Mouse (Mus musculus) left cerebral cortex, adult 6 months (tissue): ENCODE measurements around the gene Myh9. TPM values are rescaled to one million over a fixed set of nuclear protein-coding genes. Genes with fewer than 3 reads are reported as not detected.

Experiments
- long read RNA-seq, 2 experiments: library from polyadenylated mRNA; unstranded; transcript quantifications; one replicate each; pipeline ENCODE4 v2.0.0; 2019 to 2020
- polyA plus RNA-seq: library from polyadenylated mRNA; unstranded; fragments of <200 nt; fragmentation: Nextera tagmentation; gene quantifications from 2 replicates; pipeline ENCODE4 v1.2.3, GENCODE M21; 2021

The Myh9 gene
- 6.5 and 6.6 TPM in 2 replicates for polyA plus RNA-seq
- long read RNA-seq, experiment 1, partial matches to known transcripts, result 7 of 8 reads
- long read RNA-seq, experiment 1, other reads (novel, unspliced or antisense), result 1 of 8 reads
- long read RNA-seq, experiment 2, partial matches to known transcripts, result 1 of 3 reads
- long read RNA-seq, experiment 2, other reads (novel, unspliced or antisense), result 2 of 3 reads

DNA sequence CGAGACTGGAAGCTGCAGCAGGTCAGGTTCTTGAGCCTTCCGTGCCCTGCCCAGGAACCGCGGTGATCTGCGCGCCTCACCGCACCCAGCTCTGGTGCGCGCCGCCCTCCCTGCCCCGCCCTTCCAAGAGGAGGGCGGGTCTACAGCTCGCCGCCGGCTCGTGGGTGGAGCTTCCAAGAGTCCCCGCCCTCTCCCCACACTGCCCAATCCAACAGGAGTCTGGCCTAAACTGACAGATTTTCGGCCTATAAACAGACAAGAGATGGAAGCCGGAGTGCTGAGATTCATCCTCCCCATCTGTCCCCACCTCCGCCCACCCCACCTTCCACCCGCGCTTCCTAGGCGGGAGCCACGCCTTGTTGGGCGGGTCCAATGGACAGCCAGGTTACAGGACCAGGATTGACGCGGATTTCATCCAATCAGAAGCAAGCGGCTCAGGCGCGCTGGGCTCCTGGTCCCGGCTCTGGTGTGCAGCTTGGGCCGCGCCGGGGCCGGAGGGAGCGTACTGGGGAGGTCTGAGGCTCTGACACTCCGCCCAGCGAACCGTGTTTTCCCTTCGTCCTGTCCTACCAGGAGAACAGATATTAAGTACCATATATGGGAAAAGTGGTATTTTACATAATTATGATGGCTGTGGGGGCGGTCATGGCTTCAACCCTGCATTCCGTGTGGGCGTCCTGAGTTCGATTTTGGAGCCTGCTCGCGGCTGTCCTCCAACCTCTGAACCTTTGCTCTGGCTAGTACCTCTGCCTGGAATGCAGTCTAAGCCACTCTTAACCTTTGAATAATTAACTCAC, at the start of gene Myh9:
Gene Myh9 (minus strand): TSS at position 129 of the 797 bp plus-strand sequence.

DNA sequence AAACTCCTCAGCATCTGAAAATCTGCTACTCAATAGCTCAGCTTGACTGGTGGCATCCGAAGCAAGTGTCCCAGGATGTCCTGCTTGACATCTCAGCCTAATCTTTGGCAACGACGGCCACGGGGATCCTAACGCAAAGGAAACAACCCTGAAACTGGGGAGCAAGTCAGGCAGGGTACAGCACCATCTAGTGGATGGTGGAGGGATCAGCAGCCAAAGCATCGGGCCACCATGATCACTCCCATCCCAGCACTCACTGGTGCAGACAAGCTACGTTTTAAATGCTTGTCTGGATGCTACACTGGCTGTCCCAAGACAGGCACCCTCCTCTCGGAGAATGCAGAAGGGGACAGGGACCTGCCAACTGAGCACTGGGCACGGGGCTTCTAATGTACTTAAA, 85.1 kb downstream of the Myh9 start, which contains the start of gene Apol8:
Gene Apol8 (minus strand): TSS at position 156 of the 400 bp plus-strand sequence.

DNA sequence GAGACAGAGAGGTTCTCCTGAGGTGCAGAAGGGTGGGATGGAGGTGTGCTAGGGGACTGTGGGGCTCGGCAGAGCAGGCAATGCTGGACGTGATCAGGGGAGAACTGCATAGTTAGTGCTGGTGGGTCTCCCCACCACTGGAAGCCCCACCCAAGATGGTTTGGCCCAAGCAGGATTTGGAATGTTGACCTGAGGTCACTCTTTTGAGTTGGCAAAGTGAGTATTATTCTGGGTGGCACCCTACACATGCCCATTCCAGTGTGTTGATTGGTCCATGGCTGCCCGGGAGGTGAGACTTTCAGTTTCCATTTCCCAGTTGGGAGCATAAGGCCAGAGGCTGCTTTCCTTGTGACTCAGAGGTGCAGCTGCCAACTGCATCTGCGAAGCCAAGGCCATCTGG, 113.2 kb downstream of the Myh9 start, which contains the start of gene Apol9b:
Gene Apol9b (plus strand): TSS at position 301 of the 400 bp plus-strand sequence.

Other genes starting within 250 kb of the Myh9 start
- 0.13 and 0.30 TPM in 2 replicates for gene Apol10b, start 246.1 kb downstream of the Myh9 start, polyA plus RNA-seq
- not detected in 2 replicates for gene Gm36245, start 242.9 kb downstream of the Myh9 start, polyA plus RNA-seq
- gene Apol11b, start 198.9 kb downstream of the Myh9 start, polyA plus RNA-seq, result not detected in 2 replicates
- gene Apol7e, start 143.3 kb downstream of the Myh9 start, polyA plus RNA-seq, result 0.20 TPM in 1 of 2 replicates, not detected in the other
- gene Apol9b, start 113.1 kb downstream of the Myh9 start, polyA plus RNA-seq, result 0.38 and 0.69 TPM in 2 replicates
- 1.2 and 2.6 TPM in 2 replicates for gene Apol8, start 85.2 kb downstream of the Myh9 start, polyA plus RNA-seq
- 296 and 339 TPM in 2 replicates for gene Txn2, start 86.8 kb upstream of the Myh9 start, polyA plus RNA-seq
- 5.6 and 5.8 TPM in 2 replicates for gene Foxred2, start 114.5 kb upstream of the Myh9 start, polyA plus RNA-seq
- 81.5 and 95.3 TPM in 2 replicates for gene Eif3d, start 128.6 kb upstream of the Myh9 start, polyA plus RNA-seq